Mouse (Mus musculus) limb, embryonic 14.5 days (tissue): ENCODE measurements around the gene Galns. TPM values are rescaled to one million over a fixed set of nuclear protein-coding genes. Genes with fewer than 3 reads are reported as not detected.
"Not testable (repeated sequence)": the region's sequence is repeated elsewhere in the genome, so short reads cannot be mapped to it uniquely, and the experiment has no call there.

ENCODE experiments used
- ATAC-seq: fragments of 200-750 bp; cut with Nextera tagmentation; 2 replicates; pipeline ENCODE4 v1.8.0; 2017; ENCODE audit warnings: low read depth, moderate number of reproducible peaks, moderate TSS enrichment; ENCODE audit not compliant: low FRiP score
- DNase-seq: peaks from one replicate; pipeline ENCODE4 v3.0.0-alpha.2; 2015; ENCODE audit warnings: low spot score
- H3K27ac ChIP-seq: fragments of 300-500 bp; sonication (generic); replicated peaks from 2 replicates; pipeline ENCODE4 v1.5.1; 2014; ENCODE audit warnings: low read depth, mild to moderate bottlenecking, low read length, moderate library complexity, mixed read lengths
- H3K27me3 ChIP-seq: fragments of 300-500 bp; sonication (generic); 2 replicates; pipeline ENCODE4 v1.6.1; 2014; ENCODE audit warnings: low read length, mixed read lengths; ENCODE audit not compliant: control insufficient read depth, insufficient read depth
- H3K36me3 ChIP-seq: fragments of 300-500 bp; sonication (generic); 2 replicates; pipeline ENCODE4 v1.6.1; 2014; ENCODE audit warnings: mild to moderate bottlenecking, low read length, moderate library complexity, mixed read lengths; ENCODE audit not compliant: control insufficient read depth, insufficient read depth
- H3K4me1 ChIP-seq: fragments of 300-500 bp; sonication (generic); 2 replicates; pipeline ENCODE4 v1.6.1; 2014; ENCODE audit warnings: antibody characterized with exemption, low read length, mixed read lengths; ENCODE audit not compliant: control insufficient read depth, insufficient read depth
- H3K4me2 ChIP-seq: fragments of 300-500 bp; sonication (generic); replicated peaks from 2 replicates; pipeline ENCODE4 v1.6.1; 2014; ENCODE audit warnings: low read depth, mild to moderate bottlenecking, low read length, moderate library complexity; ENCODE audit not compliant: severe bottlenecking
- H3K4me3 ChIP-seq: fragments of 300-500 bp; sonication (generic); replicated peaks from 2 replicates; pipeline ENCODE4 v1.5.1; 2014; ENCODE audit warnings: low read length
- H3K9ac ChIP-seq: fragments of 300-500 bp; sonication (generic); 2 replicates; pipeline ENCODE4 v1.6.1; 2014; ENCODE audit warnings: mild to moderate bottlenecking, low read depth, low read length, moderate library complexity; ENCODE audit not compliant: severe bottlenecking
- H3K9me3 ChIP-seq: fragments of 300-500 bp; sonication (generic); 2 replicates; pipeline ENCODE4 v1.6.1; 2016; ENCODE audit warnings: low read length; ENCODE audit not compliant: control insufficient read depth
- POLR2A ChIP-seq: fragments of 200-500 bp; IDR thresholded peaks from 2 replicates; pipeline ENCODE4 v1.8.0; 2012; ENCODE audit warnings: inconsistent platforms, mild to moderate bottlenecking, moderate library complexity, borderline replicate concordance; ENCODE audit not compliant: insufficient read depth, insufficient read length; ENCODE audit errors: extremely low read depth
- WGBS: fragments of 180-500 bp; shearing (Covaris S2); extraction: QIAGEN DNeasy Blood & Tissue Kit; methylation state at CpG from one replicate; pipeline ENCODE4 v1.1.7; 2014; 5-methylcytosine and 5-hydroxymethylcytosine counted together
- polyA plus RNA-seq, 2 experiments: library from polyadenylated mRNA; depleted of rRNA in 1 of 2; stranded (reverse) in 1 of 2; unstranded in 1 of 2; fragments of >200 nt; fragmentation: Nextera tagmentation in 1 of 2; extraction: Ambion mirVana in 1 of 2; gene quantifications; 2 replicates each; pipeline versions ENCODE4 v1.2.1 to v1.2.3; 2012 to 2014

The Galns gene
- polyA plus RNA-seq, 2 experiments, result 12.7 to 14.7 TPM

DNA sequence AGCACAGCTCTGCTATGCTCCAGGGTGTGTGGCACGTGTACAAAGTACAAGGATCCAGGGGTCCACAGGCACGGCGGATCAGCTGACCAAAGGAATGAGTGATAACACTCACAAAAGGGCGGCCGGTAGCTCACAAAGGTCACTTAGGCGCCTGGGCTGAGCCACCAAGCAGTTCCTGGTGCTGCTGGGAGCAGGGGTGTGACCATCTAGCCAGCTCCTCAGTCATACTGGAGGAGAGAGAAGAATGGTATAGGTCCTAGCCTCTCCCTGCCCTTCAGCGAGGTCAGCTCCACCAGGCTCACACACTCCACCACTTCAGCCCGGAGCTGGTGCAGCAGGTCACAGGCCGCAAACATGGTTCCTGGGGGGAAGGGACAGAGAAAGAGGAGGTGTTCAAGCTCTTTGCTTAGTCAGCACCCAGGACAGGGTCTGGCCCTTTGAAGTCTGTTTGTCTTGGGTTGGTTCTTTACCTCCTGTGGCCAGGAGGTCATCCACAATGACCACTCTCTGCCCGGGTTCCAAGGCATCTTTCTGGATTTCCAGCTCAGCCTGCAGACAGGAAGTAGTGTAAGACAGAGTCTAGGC lies 36.5 kb downstream of the Galns start:
- H3K4me2 ChIP-seq, result no peak overlapping the region
- 47% methylated on average over 10 of the region's 10 CpGs for WGBS
- H3K4me3 ChIP-seq, result no peak overlapping the region
- no peak for DNase-seq
- H3K4me1 ChIP-seq, result peaks cover 35% of the 10 kb centered on the region
- no peak for TF ChIP-seq POLR2A
- H3K27me3 ChIP-seq, result no peaks in the 10 kb centered on the region
- no peak overlapping the region for H3K27ac ChIP-seq
- peaks cover 54% of the 10 kb centered on the region for H3K36me3 ChIP-seq
- ATAC-seq, result no peak
- no peak overlapping the region for H3K9ac ChIP-seq
- no peaks in the 10 kb centered on the region for H3K9me3 ChIP-seq

DNA sequence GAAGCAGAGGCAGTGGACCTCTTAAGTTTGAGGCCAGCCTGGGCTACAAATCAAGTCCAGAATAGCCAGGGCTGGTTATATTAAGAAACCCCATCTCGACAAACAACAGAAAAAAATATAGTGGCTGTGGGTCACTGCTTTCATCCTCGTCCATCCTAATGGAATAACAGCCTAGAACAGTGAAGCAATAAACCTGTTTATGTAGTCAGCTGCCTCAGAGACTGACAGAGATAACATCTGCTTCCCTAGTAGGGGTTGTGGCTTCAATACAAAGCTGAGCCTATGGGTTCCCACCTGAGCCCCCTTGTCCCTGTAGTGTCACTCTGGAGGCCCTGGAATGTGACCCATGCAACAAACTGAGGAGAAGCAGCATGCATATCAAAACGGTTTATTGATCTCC lies 37.0 kb downstream of the Galns start:
- Histone ChIP-seq H3K27ac (no peak overlapping the region), H3K4me3 (no peak overlapping the region), H3K9me3 (no peaks in the 10 kb centered on the region), H3K36me3 (peaks cover 59% of the 10 kb centered on the region), H3K4me2 (no peak overlapping the region), H3K27me3 (no peaks in the 10 kb centered on the region), H3K9ac (no peak overlapping the region), H3K4me1 (peaks cover 33% of the 10 kb centered on the region)
- DNase-seq (no peak), ATAC-seq (no peak)
- no peak for TF ChIP-seq POLR2A
- 48% methylated on average over 3 of the region's 3 CpGs for WGBS

DNA sequence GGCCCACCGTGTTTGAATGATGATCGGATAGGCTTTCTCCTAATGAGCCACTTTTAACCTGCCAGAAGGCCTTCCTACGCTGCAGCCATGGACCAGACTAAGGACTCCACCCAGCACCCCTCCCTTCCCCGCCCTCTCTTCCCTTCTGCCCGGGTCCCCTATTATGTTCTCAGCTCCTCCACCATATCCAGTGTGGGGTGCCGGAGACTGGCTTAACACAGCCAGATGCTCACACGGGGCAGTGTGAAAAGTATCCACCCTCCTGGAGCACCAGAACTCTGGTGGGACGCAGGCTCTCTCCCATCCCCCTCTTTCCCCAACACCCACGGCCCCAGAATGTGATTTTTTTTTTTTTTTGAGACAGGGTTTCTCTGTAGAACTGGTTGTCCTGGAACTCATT lies 37.7 kb downstream of the Galns start:
- H3K36me3 ChIP-seq, result peaks cover 62% of the 10 kb centered on the region
- no peak overlapping the region for H3K9ac ChIP-seq
- DNase-seq (no peak), ATAC-seq (no peak)
- peaks cover 33% of the 10 kb centered on the region for H3K4me1 ChIP-seq
- no peak overlapping the region for H3K4me2 ChIP-seq
- TF ChIP-seq POLR2A, result no peak
- H3K27ac ChIP-seq, result no peak overlapping the region
- no peak overlapping the region for H3K4me3 ChIP-seq
- H3K27me3 ChIP-seq, result no peaks in the 10 kb centered on the region
- WGBS, result 61% methylated on average over 9 of the region's 9 CpGs
- H3K9me3 ChIP-seq, result no peaks in the 10 kb centered on the region

DNA sequence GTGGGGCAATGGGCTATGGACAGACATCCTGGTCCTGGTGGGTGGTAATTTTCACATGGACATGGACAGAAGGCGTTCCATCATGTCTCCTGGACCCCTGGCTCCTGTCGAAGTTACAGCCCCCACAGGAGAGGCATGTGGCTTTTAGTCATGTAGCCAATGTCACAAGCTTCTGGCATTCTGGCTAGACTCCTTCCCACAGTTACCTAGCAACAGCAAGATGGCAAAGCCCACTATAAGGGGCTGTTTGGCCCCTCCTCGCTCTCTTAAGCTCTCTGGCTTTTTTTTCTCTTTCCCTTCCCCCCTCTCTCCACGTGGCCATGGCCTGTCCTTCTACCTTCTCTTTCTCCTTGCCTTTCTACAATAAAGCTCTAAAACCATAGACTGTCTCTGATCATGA lies 38.1 kb downstream of the Galns start:
- WGBS, result 47% methylated on average over 4 of the region's 4 CpGs
- not testable (repeated sequence) for H3K9ac ChIP-seq, ATAC-seq, H3K27me3 ChIP-seq, H3K4me2 ChIP-seq, H3K4me3 ChIP-seq, H3K9me3 ChIP-seq, DNase-seq, H3K27ac ChIP-seq
- Histone ChIP-seq H3K36me3 (peaks cover 62% of the 10 kb centered on the region), H3K4me1 (peaks cover 32% of the 10 kb centered on the region)

DNA sequence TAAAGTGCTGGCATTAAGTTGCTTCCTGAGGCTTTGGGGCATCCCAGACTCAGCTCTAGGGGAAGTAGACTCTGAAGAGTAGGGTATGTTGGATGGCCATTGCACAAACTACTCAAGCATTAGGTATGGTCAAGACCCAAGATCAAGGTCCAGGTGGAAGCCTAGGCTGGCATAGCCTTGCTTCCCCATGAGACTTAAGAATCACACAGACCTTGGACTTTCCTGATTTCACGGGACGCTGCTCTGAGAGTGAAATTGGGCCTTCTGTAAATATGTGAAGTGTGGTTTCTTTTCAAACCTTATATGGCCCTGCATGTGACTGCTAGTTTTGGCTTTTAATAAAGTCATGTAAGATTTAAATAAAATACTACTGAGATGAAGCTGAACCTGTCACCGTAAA lies 38.5 kb downstream of the Galns start:
- WGBS, result 90% methylated on average over 3 of the region's 3 CpGs
- Histone ChIP-seq H3K4me2 (no peak overlapping the region), H3K4me1 (peaks cover 32% of the 10 kb centered on the region), H3K36me3 (peaks cover 62% of the 10 kb centered on the region), H3K9ac (no peak overlapping the region), H3K9me3 (no peaks in the 10 kb centered on the region), H3K27me3 (no peaks in the 10 kb centered on the region), H3K27ac (no peak overlapping the region), H3K4me3 (no peak overlapping the region)
- DNase-seq (no peak), ATAC-seq (no peak)
- no peak for TF ChIP-seq POLR2A

DNA sequence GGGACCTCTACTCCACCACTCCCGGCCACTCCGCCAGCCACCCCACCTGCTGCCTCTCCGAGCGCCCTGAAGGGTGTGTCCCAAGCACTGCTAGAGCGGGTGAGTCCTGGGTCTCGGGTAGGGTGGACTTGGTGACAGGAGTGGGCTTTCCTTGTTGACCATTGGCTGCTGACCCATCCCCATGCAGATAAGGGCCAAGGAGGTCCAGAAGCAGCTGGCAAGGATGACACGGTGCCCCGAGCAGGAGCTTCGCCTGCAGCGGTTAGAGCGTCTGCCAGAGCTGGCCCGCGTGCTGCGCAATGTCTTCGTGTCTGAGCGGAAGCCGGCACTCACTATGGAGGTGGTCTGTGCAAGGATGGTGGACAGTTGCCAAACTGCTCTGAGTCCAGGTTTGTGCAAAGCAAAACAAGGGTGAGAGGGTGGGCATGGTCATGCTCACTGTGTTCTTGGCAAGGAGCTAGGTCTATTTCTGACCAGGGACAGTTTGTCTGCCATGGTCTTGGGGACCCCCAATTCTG lies 39.5 kb downstream of the Galns start:
- Histone ChIP-seq H3K4me2 (no peak overlapping the region), H3K4me3 (no peak overlapping the region), H3K4me1 (peaks cover 29% of the 10 kb centered on the region), H3K27me3 (no peaks in the 10 kb centered on the region), H3K9me3 (no peaks in the 10 kb centered on the region), H3K36me3 (peaks cover 62% of the 10 kb centered on the region), H3K9ac (no peak overlapping the region), H3K27ac (no peak overlapping the region)
- 90% methylated on average over 17 of the region's 17 CpGs for WGBS
- no peak for TF ChIP-seq POLR2A
- DNase-seq, result no peak
- ATAC-seq, result no peak
